Mouse (Mus musculus) C3H10T1/2 (cell line): ENCODE data around the gene Trim21. TPM values are rescaled to one million over a fixed set of nuclear protein-coding genes. Genes with fewer than 3 reads are reported as not detected.

ENCODE experiments used
- polyA plus RNA-seq, 2 experiments: library from polyadenylated mRNA; unstranded; fragments of >200 nt; fragmentation: generic; extraction: Trizol; gene quantifications; one replicate each; pipeline ENCODE4 v1.2.1; 2012; ENCODE audit warnings: missing spikeins in 2 of 2

The Trim21 gene
- 1 to 10 TPM in 1 of 2 experiments, under 1 TPM in 1; 0.23 to 3.9 TPM for polyA plus RNA-seq

DNA sequence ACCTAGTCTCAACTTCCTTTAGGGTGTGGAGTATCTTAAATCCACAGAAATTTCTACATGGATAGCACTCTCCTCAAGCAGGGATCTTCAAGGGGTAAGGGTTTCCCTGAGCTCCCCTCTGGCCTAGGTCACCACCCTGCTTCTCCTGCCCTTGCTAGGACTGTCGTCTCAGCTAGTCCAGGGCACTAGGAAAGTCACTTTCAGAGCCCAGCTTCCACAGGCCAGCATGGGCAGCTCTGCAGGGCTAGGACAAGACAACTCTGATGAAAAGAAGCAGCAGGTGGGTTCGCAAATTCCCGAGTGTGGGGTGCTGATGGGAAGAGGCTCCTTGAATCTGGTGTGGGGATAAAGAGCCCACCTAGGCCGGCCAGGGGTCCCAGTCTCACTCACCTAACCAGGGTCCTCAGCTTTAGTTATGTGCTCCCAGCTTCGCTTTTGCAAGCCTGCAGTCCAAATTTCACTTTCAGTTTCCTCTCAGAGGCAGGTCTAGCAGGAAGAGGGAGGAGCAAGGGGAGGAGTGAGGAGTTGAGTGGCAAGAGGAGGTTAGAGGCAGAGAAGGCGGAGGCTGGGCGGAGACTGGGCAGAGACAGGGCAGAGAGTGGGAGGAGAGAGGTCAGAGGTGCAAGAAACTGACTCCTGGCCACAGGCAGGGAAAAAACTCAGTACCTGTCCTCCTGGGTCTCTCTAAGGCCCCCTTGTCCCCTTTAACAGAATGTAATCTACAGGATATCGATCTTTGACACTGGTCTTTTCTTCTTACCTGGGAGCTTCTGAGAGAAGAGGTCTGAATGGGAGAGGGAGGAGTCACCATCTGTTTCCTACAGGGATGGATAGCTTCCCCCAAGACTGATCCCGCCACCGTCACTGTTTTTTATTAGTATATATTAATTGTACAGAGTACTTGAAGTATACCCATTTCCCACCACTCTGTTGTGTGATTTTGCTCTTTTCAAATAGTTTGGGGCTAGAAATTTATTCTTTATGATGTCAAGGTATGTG lies at the start of gene Trim21:
Trim21 (minus strand) TSS at position 488 of the 999 bp plus-strand sequence.

DNA sequence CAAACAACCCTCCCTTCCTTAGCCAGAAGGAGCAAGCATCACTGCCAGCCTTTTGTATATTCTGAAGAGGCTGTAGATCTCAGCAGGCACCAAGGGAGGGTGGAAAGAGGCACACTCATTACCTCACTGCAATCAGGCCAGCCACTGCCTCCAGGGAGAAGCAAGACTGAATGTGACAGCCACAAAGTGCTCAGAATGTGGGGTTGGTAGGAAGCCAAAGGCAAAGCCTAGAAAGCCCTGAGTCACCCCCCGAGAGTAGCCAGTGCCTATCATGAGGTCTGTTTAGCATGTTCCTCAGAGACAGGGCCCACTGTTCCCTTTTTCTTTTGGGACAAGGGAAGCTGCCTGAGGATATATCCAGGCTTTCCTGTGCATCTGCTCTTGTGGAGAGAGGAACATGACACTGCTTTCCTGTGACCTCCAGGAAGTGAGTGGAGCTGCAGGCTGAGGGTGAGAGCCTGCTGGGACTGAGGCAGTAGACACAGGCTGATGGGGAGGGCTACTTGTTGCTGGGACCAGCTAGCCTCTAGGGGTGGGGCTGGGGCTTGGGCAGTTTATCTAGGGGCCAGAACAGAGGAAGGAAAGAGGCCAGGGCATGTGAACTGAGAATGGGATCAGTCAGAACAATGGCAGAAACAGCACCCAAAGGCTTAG lies 32.2 kb upstream of the Trim21 start, which contains the start of gene Olfr552:
Olfr552 (plus strand) TSS at position 393 of the 654 bp plus-strand sequence.

DNA sequence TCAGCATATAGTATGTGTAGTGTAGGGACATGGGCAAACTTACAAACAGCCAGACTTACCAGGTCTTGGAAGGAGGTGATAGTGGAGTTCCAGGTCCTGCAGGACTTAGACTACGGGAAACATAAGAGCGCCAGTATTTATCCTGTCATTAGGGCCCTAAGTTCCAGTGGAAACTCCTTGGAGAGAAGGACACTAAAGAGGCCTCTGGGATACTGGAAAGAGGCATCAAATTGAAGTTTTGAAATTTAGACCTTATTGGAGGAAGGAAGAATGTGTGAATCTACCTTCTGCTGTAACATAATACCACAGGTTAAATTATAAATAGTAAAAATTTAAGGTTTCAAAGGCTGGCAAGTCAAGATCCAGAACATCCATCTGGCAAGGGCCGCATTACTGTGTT lies 26.5 kb upstream of the Trim21 start, which contains the start of gene Olfr551:
Olfr551 (minus strand) TSS at position 101 of the 400 bp plus-strand sequence.

DNA sequence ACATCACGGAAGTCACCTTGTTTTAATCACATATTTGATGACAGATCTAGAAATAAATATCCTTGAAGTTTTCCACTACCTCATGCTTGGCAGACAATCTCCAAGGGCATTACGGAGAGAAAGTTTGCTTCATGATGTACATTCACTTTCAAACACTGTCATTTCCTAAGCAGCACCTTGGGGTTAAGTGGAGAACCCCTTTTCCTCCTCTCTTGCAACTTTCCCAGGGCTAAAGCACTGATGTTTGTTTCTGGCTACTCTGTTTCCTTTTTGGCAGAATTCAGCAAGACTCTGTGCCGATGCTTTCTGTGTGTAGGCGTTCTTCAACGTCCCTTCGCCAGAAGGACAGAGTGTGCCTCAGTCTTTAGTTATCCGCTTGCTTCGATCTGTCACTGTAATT lies 5.9 kb upstream of the Trim21 start, which contains the start of gene Olfr550:
Olfr550 (plus strand) TSS at position 301 of the 400 bp plus-strand sequence.

DNA sequence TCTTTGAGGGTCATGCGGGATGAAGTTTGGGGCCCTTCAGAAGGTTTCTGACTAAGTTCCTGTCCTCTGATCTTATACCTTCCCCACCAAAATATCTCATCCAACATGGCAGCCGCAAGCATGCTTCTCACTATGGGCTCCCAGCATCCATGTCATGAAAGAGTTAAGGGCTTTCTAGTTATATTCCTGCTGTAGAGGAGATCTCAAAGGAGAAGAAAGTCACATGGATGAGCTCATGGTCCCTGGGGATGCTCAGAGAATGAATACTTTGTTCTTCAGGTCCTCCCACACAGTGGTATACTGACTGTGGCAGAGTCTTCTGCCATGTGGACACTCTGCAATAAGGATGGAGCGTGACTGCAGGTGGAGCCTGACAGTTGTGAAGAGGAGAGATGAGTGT lies 15.7 kb downstream of the Trim21 start, which contains the start of gene Olfr549:
Olfr549 (plus strand) TSS at position 301 of the 400 bp plus-strand sequence.

DNA sequence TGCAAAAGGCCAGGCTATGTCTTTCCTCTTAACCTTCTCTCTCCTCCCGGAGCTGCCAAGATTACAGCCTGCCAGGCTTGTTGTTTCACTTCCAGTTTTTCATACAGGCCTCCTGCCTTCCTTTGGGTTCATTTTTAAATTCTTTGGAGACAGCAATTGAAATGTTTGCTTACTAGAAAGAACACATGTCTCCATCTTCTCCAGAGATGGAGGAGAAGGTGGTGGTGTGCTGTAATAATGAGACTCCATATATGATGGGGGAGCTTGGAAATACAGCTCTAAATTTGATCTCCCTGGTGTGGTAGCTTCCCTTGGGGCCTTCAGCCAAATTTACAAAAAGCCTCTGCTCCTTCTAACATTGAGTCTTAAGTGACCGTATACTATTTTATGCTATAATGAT lies 24.7 kb downstream of the Trim21 start, which contains the start of gene Olfr548-ps1:
Olfr548-ps1 (plus strand) TSS at position 301 of the 400 bp plus-strand sequence.

DNA sequence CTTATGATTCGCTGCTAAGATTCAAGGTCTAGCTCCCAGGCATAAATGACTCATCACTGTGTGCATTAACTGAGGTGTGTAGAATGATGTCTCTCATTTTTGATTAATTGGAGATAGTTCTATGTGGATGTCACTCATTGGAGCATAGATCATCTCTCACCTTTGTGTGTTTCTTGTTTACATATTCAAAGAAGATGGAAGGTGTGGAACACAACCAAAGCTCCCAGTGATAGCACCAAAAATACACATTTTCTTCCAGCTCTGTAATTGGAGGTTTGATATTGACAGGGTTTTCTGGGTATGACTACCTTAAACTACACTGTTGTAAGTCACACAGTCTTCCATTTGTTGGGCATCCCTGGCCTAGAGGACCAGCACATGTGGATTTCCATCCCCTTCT lies 30.8 kb downstream of the Trim21 start, which contains the start of gene Olfr547:
Olfr547 (plus strand) TSS at position 301 of the 400 bp plus-strand sequence.

Other genes with a start within 250 kb of the Trim21 start
- gene Rrm1, start 123.8 kb downstream of the Trim21 start, polyA plus RNA-seq = 10 to 100 TPM; 24.7 to 75.1 TPM
- gene Olfr543, start 83.8 kb downstream of the Trim21 start, polyA plus RNA-seq = under 1 TPM in 1 of 2 experiments, not detected in 1; 0.12 TPM
- gene Olfr544, start 77.2 kb downstream of the Trim21 start, polyA plus RNA-seq = under 1 TPM in 1 of 2 experiments, not detected in 1; 0.04 TPM
- not detected for gene Olfr545, start 65.9 kb downstream of the Trim21 start, polyA plus RNA-seq
- gene Olfr547, start 30.7 kb downstream of the Trim21 start, polyA plus RNA-seq = not detected
- gene Olfr548-ps1, start 24.6 kb downstream of the Trim21 start, polyA plus RNA-seq = not detected
- gene Olfr549, start 15.6 kb downstream of the Trim21 start, polyA plus RNA-seq = not detected
- not detected for gene Olfr550, start 6.0 kb upstream of the Trim21 start, polyA plus RNA-seq
- not detected for gene Olfr551, start 26.4 kb upstream of the Trim21 start, polyA plus RNA-seq
- gene Olfr552, start 32.3 kb upstream of the Trim21 start, polyA plus RNA-seq = not detected
- gene Olfr553, start 52.7 kb upstream of the Trim21 start, polyA plus RNA-seq = not detected
- not detected for gene Olfr554, start 72.9 kb upstream of the Trim21 start, polyA plus RNA-seq
- gene Olfr555, start 93.3 kb upstream of the Trim21 start, polyA plus RNA-seq = not detected
- not detected for gene Olfr556, start 99.4 kb upstream of the Trim21 start, polyA plus RNA-seq
- gene Trim68, start 121.8 kb upstream of the Trim21 start, polyA plus RNA-seq = 1 to 10 TPM in 1 of 2 experiments, under 1 TPM in 1; 0.36 to 3.6 TPM
- not detected for gene Olfr557, start 130.4 kb upstream of the Trim21 start, polyA plus RNA-seq
- gene Olfr558, start 136.7 kb upstream of the Trim21 start, polyA plus RNA-seq = not detected
- not detected for gene Olfr33, start 153.6 kb upstream of the Trim21 start, polyA plus RNA-seq
- not detected for gene Olfr559, start 162.0 kb upstream of the Trim21 start, polyA plus RNA-seq
- gene Olfr560, start 193.9 kb upstream of the Trim21 start, polyA plus RNA-seq = not detected
- not detected for gene Olfr78, start 194.0 kb upstream of the Trim21 start, polyA plus RNA-seq
- not detected for gene Olfr561, start 205.7 kb upstream of the Trim21 start, polyA plus RNA-seq
- gene Olfr564, start 238.0 kb upstream of the Trim21 start, polyA plus RNA-seq = not detected